Mouse (Mus musculus) E14TG2a.4 (cell line): Measurements from ENCODE around the gene Cep170.

Experiments
- CTCF ChIP-seq: conservative IDR thresholded peaks from 2 replicates; pipeline ENCODE4 v1.5.1; 2014; ENCODE audit warnings: low read length
- NANOG ChIP-seq: IDR thresholded peaks from 2 replicates; pipeline ENCODE4 v1.6.1; 2014; ENCODE audit warnings: borderline replicate concordance, low read length, mixed read lengths
- POU5F1 ChIP-seq: IDR thresholded peaks from 2 replicates; pipeline ENCODE4 v1.6.1; 2014; ENCODE audit warnings: low read length, borderline replicate concordance

DNA sequence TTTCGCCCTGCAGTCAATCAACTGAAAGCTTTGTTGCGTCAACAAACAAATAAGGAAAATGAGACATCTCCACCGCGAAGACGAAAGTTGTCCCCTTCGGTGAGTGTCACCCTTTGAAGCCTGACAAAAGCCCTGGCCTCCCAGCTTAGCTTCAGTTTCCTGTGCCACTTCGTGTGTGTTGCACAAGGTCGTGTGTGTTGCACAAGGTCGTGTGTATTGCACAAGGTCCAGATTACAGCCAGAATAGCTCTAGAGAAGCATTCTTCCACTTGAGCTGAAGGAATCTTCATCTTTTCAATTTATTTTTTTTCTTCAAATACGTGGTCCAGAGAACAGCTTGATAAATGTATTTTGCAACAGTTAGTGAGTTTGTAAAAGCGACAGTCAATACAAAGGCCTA, 12.3 kb upstream of the Cep170 start:
- TF ChIP-seq CTCF (no peak), POU5F1 (no peak), NANOG (no peak)
